Mouse (Mus musculus) brain, embryonic 14.5 days (tissue): ENCODE data around the gene Actl6a.

Experiments used
- CTCF ChIP-seq: fragments of 200-500 bp; IDR thresholded peaks from 2 replicates; pipeline ENCODE4 v1.5.1; 2012; ENCODE audit warnings: inconsistent platforms, mild to moderate bottlenecking, moderate library complexity, borderline replicate concordance; ENCODE audit not compliant: insufficient read depth, insufficient read length; ENCODE audit errors: extremely low read depth
- POLR2A ChIP-seq: fragments of 200-500 bp; IDR thresholded peaks from 2 replicates; pipeline ENCODE4 v1.6.1; 2012; ENCODE audit warnings: mild to moderate bottlenecking, inconsistent platforms, borderline replicate concordance; ENCODE audit not compliant: poor library complexity, insufficient read depth, insufficient read length, severe bottlenecking; ENCODE audit errors: extremely low read depth

DNA sequence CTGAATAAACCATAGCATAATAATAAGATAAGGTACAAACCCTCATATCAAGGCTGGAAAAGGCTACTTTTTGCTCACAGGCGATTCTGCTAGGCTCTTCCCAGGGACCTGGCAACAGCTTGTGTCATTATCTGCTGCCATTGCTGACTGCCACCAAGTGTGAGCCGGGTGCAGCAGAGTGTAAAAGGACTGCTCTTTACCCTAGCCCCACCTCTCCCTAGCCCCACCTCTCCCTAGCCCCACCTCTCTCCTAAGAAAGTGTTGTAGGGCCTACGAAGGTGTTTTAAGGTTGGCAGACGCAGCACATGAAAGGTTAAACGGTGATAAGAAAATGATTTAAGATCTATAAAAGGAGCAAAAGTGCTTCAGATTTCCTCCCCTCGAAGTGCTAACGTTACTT lies 57.8 kb downstream of the Actl6a start:
- no peak for TF ChIP-seq CTCF
- no peak for TF ChIP-seq POLR2A
